Mouse (Mus musculus) v-Abl transformed pro-B cells (cell line): Measurements from ENCODE around the gene Akap2.

Source experiments
- in situ Hi-C, 2 experiments: fragments of 400-800 bp; cut with MboI; formaldehyde crosslinking; loops; one replicate each; pipeline ENCODE4 v1.15.1; 2025; ENCODE audit not compliant: unreplicated experiment in 2 of 2

Gene Akap2

GRCm38 (mm10) chr4:57916201-57916661 is 198.8 kb downstream of the Akap2 start, which contains the start of gene D630039A03Rik:
TSS of gene D630039A03Rik (minus strand) at chr4:57916297.
- in situ Hi-C loops: loop anchor here (5.0 to 25.0 kb wide), 3 partner anchors 161 to 1071 kb away; partner anchors contain the start of genes Dnajc25 (in 1 of the 2) and Ptgr1 (in 1 of the 2)

- in situ Hi-C loops: loop anchor here (5.0 to 25.0 kb wide), 3 partner anchors 161 to 1071 kb away; partner anchors contain the start of genes Dnajc25 (in 1 of the 2) and Ptgr1 (in 1 of the 2)
Observed at GRCm38 (mm10) chr4:57916711-57917110, 199.3 kb downstream of the Akap2 start.

GRCm38 (mm10) chr4:57919494-57920423 is 202.3 kb downstream of the Akap2 start:
- in situ Hi-C loops: loop anchor here (5.0 to 25.0 kb wide), 3 partner anchors 158 to 1068 kb away; partner anchors contain the start of genes Dnajc25 (in 1 of the 2) and Ptgr1 (in 1 of the 2)

- in situ Hi-C loops: loop anchor here (25.0 kb wide), 2 partner anchors 817 to 1067 kb away; partner anchors contain the start of genes Dnajc25 (in 1 of the 2) and Ptgr1 (in 1 of the 2)
Observed at GRCm38 (mm10) chr4:57920522-57920921, 203.1 kb downstream of the Akap2 start.

GRCm38 (mm10) chr4:57922171-57922570 is 204.7 kb downstream of the Akap2 start:
- in situ Hi-C loops: loop anchor here (25.0 kb wide), 2 partner anchors 815 to 1065 kb away; partner anchors contain the start of genes Dnajc25 (in 1 of the 2) and Ptgr1 (in 1 of the 2)

- in situ Hi-C loops: loop anchor here (25.0 kb wide), 2 partner anchors 813 to 1063 kb away; partner anchors contain the start of genes Dnajc25 (in 1 of the 2) and Ptgr1 (in 1 of the 2)
Observed at GRCm38 (mm10) chr4:57924556-57925071, 207.2 kb downstream of the Akap2 start.

DNA sequence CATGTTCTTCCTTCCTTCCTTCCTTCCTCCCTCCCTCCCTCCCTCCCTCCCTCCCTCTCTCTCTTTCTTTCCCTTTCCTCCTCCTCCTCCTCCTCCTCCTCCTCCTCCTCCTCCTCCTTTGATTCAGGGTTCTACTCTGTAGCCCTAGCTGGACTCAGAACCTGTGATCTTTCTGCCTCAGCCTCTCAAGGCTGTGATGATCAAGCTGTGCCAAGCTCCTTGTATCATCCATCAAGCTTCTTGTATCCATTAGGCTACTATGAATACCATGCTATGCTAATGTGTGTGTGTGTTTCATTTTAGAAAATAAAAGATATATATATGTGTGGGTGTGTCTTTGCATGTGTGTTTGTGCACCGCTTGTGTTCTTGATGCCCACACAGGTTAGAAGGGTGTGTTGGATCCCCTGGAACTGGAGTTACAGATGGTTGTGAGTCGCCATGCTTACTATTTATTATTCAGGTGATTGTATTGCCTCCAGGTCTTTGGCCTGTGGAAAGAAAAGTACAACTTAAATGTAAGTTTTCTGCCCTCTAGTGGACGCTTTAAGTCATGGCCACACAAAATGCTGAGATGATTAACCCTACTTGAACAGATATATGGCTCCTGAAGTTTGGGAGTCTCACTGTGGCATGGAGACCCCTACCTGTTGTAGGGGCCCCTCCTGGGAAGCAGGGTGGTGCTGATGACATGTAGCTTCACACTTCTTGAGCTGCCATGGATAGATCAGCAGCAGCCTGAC is 210.2 kb downstream of the Akap2 start:
- in situ Hi-C loops: no loop called here

- in situ Hi-C loops: loop anchor here in 1 of 2 experiments (10.0 kb wide), 1 partner anchor 144 kb away; no protein-coding TSS in a partner anchor
Observed at GRCm38 (mm10) chr4:57930559-57931170, 213.2 kb downstream of the Akap2 start.

- in situ Hi-C loops: loop anchor here in 1 of 2 experiments (10.0 kb wide), 1 partner anchor 141 kb away; no protein-coding TSS in a partner anchor
Observed at GRCm38 (mm10) chr4:57934181-57934580, 216.7 kb downstream of the Akap2 start.

DNA sequence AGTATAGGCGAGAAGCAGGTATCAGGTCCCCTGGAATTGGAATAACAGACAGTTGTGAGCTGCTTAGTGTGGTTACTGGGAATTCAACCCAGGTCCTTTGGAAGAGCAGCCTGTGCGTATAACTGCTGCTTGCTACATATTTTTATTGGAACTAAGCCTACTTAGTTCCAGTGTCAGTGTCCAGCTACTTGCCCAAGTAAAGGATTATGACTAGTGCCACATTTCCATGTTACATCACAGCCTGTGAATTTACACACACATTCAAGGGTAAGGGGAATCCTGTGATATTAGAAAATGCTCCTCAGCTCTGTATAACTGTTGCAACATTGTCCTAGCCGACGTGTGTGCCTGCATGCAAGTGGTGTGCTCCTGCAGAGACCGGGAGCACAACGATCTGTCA is 219.8 kb downstream of the Akap2 start:
- in situ Hi-C loops: loop anchor here in 1 of 2 experiments (10.0 kb wide), 1 partner anchor 138 kb away; no protein-coding TSS in a partner anchor

- in situ Hi-C loops: no loop called here
Observed at GRCm38 (mm10) chr4:57940631-57941030, 223.2 kb downstream of the Akap2 start.

- in situ Hi-C loops: no loop called here
Observed at GRCm38 (mm10) chr4:57942892-57943291, 225.4 kb downstream of the Akap2 start.
